Comparison of ENCODE assay signal across 17 mouse cellular contexts in the genomic region with DNA sequence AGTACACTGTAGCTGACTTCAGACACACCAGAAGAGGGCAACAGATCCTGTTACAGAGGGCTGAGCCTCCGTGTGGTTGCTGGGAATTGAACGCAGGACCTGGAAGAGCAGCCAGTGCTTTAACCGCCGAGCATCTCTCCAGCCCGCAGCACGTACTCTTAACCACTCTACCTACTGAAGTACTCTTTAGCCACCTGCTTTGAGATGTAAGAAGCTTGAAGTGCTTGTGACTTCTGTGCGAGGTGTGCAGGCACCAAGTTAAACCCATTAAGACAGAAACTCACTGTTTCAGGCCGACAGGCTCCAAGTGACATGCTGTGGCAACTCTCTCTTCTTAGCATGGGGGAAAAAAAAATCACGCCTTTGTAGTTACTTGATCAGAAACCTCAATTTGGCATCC. TPM values are rescaled to one million over a fixed set of nuclear protein-coding genes. Genes with fewer than 3 reads are reported as not detected.
"Had no signal": no experiment of that assay in that cellular context is flagged by ENCODE, and none has a peak within 500 bp of the region (broad histone marks: within the 10 kb centered on the region; RNA-seq: fewer than 3 reads in every experiment).

No protein-coding gene starts in this region.

- H3K27me3 ChIP-seq: intestine, embryonic 15.5 days; kidney, embryonic 15.5 days; liver, embryonic 15.5 days; midbrain, embryonic 12.5 days; stomach, embryonic 15.5 days had no signal

- H3K4me1 ChIP-seq: intestine, embryonic 15.5 days; stomach, embryonic 15.5 days had no signal

- H3K9me3 ChIP-seq: intestine, embryonic 15.5 days; kidney, embryonic 15.5 days; liver, embryonic 15.5 days; midbrain, embryonic 12.5 days; stomach, embryonic 15.5 days had no signal

- H3K4me3 ChIP-seq: intestine, embryonic 15.5 days; kidney, embryonic 15.5 days; liver, embryonic 15.5 days; midbrain, embryonic 12.5 days; stomach, embryonic 15.5 days had no signal

- H3K27ac ChIP-seq: intestine, embryonic 15.5 days; kidney, embryonic 15.5 days; liver, embryonic 15.5 days; macrophage; midbrain, embryonic 12.5 days; stomach, embryonic 15.5 days had no signal

- ATAC-seq: hindbrain, embryonic 16.5 days; intestine, embryonic 15.5 days had no signal

- DNase-seq: kidney, adult 11 months; kidney, adult 8-10 months; kidney, postnatal 10 days; kidney, postnatal 36 days; right cerebral cortex, adult 18-20 months; right cerebral cortex, postnatal 14 days; right cerebral cortex, postnatal 4 days; spleen, adult 18-20 months; thymus, postnatal 25 days had no signal

- H3K9ac ChIP-seq: intestine, embryonic 15.5 days; kidney, embryonic 15.5 days; liver, embryonic 15.5 days; midbrain, embryonic 12.5 days; stomach, embryonic 15.5 days had no signal

- H3K4me2 ChIP-seq: intestine, embryonic 15.5 days; kidney, embryonic 15.5 days; liver, embryonic 11.5 days; liver, embryonic 15.5 days; midbrain, embryonic 12.5 days; stomach, embryonic 15.5 days had no signal

RNA-seq across cellular contexts. Expression of a gene that starts 45.8 kb away (rescaled TPM):
- polyA plus RNA-seq: macrophage had no signal
